Mouse (Mus musculus): ENCODE measurements around the gene Phpt1. TPM values are rescaled to one million over a fixed set of nuclear protein-coding genes. Genes with fewer than 3 reads are reported as not detected.

Gene Phpt1
- polyA plus RNA-seq, 1 experiment = 138 TPM

- DNase-seq (ENCODE audit: low read depth) = no peak
- TF ChIP-seq CTCF (IDR thresholded peaks at IDR 0.05; ENCODE audit: borderline replicate concordance, extremely low read depth, insufficient read depth, insufficient read length) (no peak), POLR2A (IDR thresholded peaks at IDR 0.05; ENCODE audit: borderline replicate concordance, extremely low read depth, insufficient read depth, insufficient read length, poor library complexity, severe bottlenecking) (no peak)
Observed at GRCm38 (mm10) chr2:25581901-25582301, 6.9 kb upstream of the Phpt1 start.

- DNase-seq (ENCODE audit: low read depth) = peak; percentile 86
- TF ChIP-seq CTCF (IDR thresholded peaks at IDR 0.05; ENCODE audit: borderline replicate concordance, extremely low read depth, insufficient read depth, insufficient read length) (peak; percentile 89), POLR2A (IDR thresholded peaks at IDR 0.05; ENCODE audit: borderline replicate concordance, extremely low read depth, insufficient read depth, insufficient read length, poor library complexity, severe bottlenecking) (no peak)
Observed at GRCm38 (mm10) chr2:25581294-25581864, 6.4 kb upstream of the Phpt1 start, which contains the start of gene Ajm1. Gene Ajm1, minus strand, starts transcription at chr2:25581757.

- TF ChIP-seq CTCF (IDR thresholded peaks at IDR 0.05; ENCODE audit: borderline replicate concordance, extremely low read depth, insufficient read depth, insufficient read length) (no peak), POLR2A (IDR thresholded peaks at IDR 0.05; ENCODE audit: borderline replicate concordance, extremely low read depth, insufficient read depth, insufficient read length, poor library complexity, severe bottlenecking) (no peak)
- no peak for DNase-seq (ENCODE audit: low read depth)
Observed at GRCm38 (mm10) chr2:25580621-25581101, 5.6 kb upstream of the Phpt1 start.

GRCm38 (mm10) chr2:25579737-25580460 lies 4.9 kb upstream of the Phpt1 start:
- TF ChIP-seq POLR2A (IDR thresholded peaks at IDR 0.05; ENCODE audit: borderline replicate concordance, extremely low read depth, insufficient read depth, insufficient read length, poor library complexity, severe bottlenecking) (no peak), CTCF (IDR thresholded peaks at IDR 0.05; ENCODE audit: borderline replicate concordance, extremely low read depth, insufficient read depth, insufficient read length) (peak; percentile 56; the same call in 1 of the 2 replicates)
- DNase-seq (ENCODE audit: low read depth) = peak; percentile 61

- TF ChIP-seq POLR2A (IDR thresholded peaks at IDR 0.05; ENCODE audit: borderline replicate concordance, extremely low read depth, insufficient read depth, insufficient read length, poor library complexity, severe bottlenecking) (no peak), CTCF (IDR thresholded peaks at IDR 0.05; ENCODE audit: borderline replicate concordance, extremely low read depth, insufficient read depth, insufficient read length) (no peak)
- DNase-seq (ENCODE audit: low read depth) = no peak
Observed at GRCm38 (mm10) chr2:25578796-25579736, 4.0 kb upstream of the Phpt1 start.

- TF ChIP-seq POLR2A (IDR thresholded peaks at IDR 0.05; ENCODE audit: borderline replicate concordance, extremely low read depth, insufficient read depth, insufficient read length, poor library complexity, severe bottlenecking) (no peak), CTCF (IDR thresholded peaks at IDR 0.05; ENCODE audit: borderline replicate concordance, extremely low read depth, insufficient read depth, insufficient read length) (no peak; the same call in 1 of the 2 replicates)
- no peak for DNase-seq (ENCODE audit: low read depth)
Observed at GRCm38 (mm10) chr2:25577951-25578795, 3.1 kb upstream of the Phpt1 start.

GRCm38 (mm10) chr2:25576965-25577891 lies 2.2 kb upstream of the Phpt1 start:
- DNase-seq (ENCODE audit: low read depth) = peak; percentile 25
- TF ChIP-seq CTCF (IDR thresholded peaks at IDR 0.05; ENCODE audit: borderline replicate concordance, extremely low read depth, insufficient read depth, insufficient read length) (no peak), POLR2A (IDR thresholded peaks at IDR 0.05; ENCODE audit: borderline replicate concordance, extremely low read depth, insufficient read depth, insufficient read length, poor library complexity, severe bottlenecking) (no peak)

GRCm38 (mm10) chr2:25576028-25576850 lies 1.2 kb upstream of the Phpt1 start:
- DNase-seq (ENCODE audit: low read depth) = no peak
- no peak for TF ChIP-seq POLR2A (IDR thresholded peaks at IDR 0.05; ENCODE audit: borderline replicate concordance, extremely low read depth, insufficient read depth, insufficient read length, poor library complexity, severe bottlenecking)
- TF ChIP-seq CTCF (IDR thresholded peaks at IDR 0.05; ENCODE audit: borderline replicate concordance, extremely low read depth, insufficient read depth, insufficient read length) = no peak

Data from brain, embryonic 14.5 days (tissue).